Mouse (Mus musculus) limb, embryonic 15.5 days (tissue): Measurements from ENCODE around the gene Cybrd1. TPM values are rescaled to one million over a fixed set of nuclear protein-coding genes. Genes with fewer than 3 reads are reported as not detected.

ENCODE experiments used
- ATAC-seq: fragments of 200-750 bp; cut with Nextera tagmentation; 2 replicates; pipeline ENCODE4 v1.8.0; 2017; ENCODE audit warnings: low read depth, moderate TSS enrichment; ENCODE audit not compliant: insufficient number of reproducible peaks, low FRiP score, low TSS enrichment
- H3K27ac ChIP-seq: fragments of 300-500 bp; sonication (generic); 2 replicates; pipeline ENCODE4 v1.5.1; 2015; ENCODE audit warnings: moderate library complexity, mild to moderate bottlenecking, inconsistent platforms
- H3K27me3 ChIP-seq: fragments of 300-500 bp; sonication (generic); 2 replicates; pipeline ENCODE4 v1.6.1; 2015; ENCODE audit warnings: inconsistent platforms
- H3K36me3 ChIP-seq: fragments of 300-500 bp; sonication (generic); 2 replicates; pipeline ENCODE4 v1.6.1; 2015; ENCODE audit warnings: inconsistent platforms
- H3K4me1 ChIP-seq: fragments of 300-500 bp; sonication (generic); 2 replicates; pipeline ENCODE4 v1.6.1; 2015; ENCODE audit warnings: inconsistent platforms
- H3K4me2 ChIP-seq: fragments of 300-500 bp; sonication (generic); 2 replicates; pipeline ENCODE4 v1.6.1; 2015; ENCODE audit warnings: mild to moderate bottlenecking, inconsistent platforms
- H3K4me3 ChIP-seq: fragments of 300-500 bp; sonication (generic); 2 replicates; pipeline ENCODE4 v1.5.1; 2015; ENCODE audit warnings: mild to moderate bottlenecking, inconsistent platforms
- H3K9ac ChIP-seq: fragments of 300-500 bp; sonication (generic); 2 replicates; pipeline ENCODE4 v1.6.1; 2015; ENCODE audit warnings: inconsistent platforms
- H3K9me3 ChIP-seq: fragments of 300-500 bp; sonication (generic); 2 replicates; pipeline ENCODE4 v1.6.1; 2016; ENCODE audit warnings: inconsistent platforms
- WGBS: fragments of 180-500 bp; shearing (Covaris S2); methylation state at CpG from one replicate; pipeline ENCODE4 v1.1.7; 2015; 5-methylcytosine and 5-hydroxymethylcytosine counted together
- polyA plus RNA-seq: library from polyadenylated mRNA; unstranded; fragments of >200 nt; fragmentation: Nextera tagmentation; extraction: Ambion mirVana; gene quantifications from 2 replicates; pipeline ENCODE4 v1.2.1, GENCODE M21; 2015

The Cybrd1 gene
- polyA plus RNA-seq, 1 experiment from 2014 or later = 9.4 TPM

- Histone ChIP-seq H3K4me1 (0 out of 2 replicates have a peak, but pooled peaks cover 4% of the 10 kb centered on the region), H3K27ac (no peak overlapping the region), H3K4me2 (peak overlapping the region; percentile 6; the same call in 1 of the 2 replicates), H3K9me3 (no peaks in the 10 kb centered on the region), H3K36me3 (no peaks in the 10 kb centered on the region), H3K9ac (no peak overlapping the region), H3K27me3 (no peaks in the 10 kb centered on the region), H3K4me3 (no peak overlapping the region)
- no peak for ATAC-seq
- 27% methylated on average over 8 of the region's 8 CpGs for WGBS
These were observed 63.0 kb downstream of the Cybrd1 start for GRCm38 (mm10) chr2:71180566-71181217.

- Histone ChIP-seq H3K9me3 (no peaks in the 10 kb centered on the region), H3K27ac (no peak overlapping the region), H3K4me2 (no peak overlapping the region), H3K36me3 (no peaks in the 10 kb centered on the region), H3K9ac (no peak overlapping the region), H3K4me3 (no peak overlapping the region), H3K27me3 (0 out of 2 replicates have a peak, but pooled peaks cover 2% of the 10 kb centered on the region), H3K4me1 (peaks cover 10% of the 10 kb centered on the region)
- ATAC-seq = no peak
- WGBS = 63% methylated on average over 3 of the region's 3 CpGs
These were observed 70.2 kb downstream of the Cybrd1 start for GRCm38 (mm10) chr2:71187950-71188349.

- H3K27ac ChIP-seq = no peak overlapping the region
- no peak overlapping the region for H3K4me2 ChIP-seq
- H3K4me3 ChIP-seq = no peak overlapping the region
- 0 out of 2 replicates have a peak, but pooled peaks cover 2% of the 10 kb centered on the region for H3K27me3 ChIP-seq
- no peak overlapping the region for H3K9ac ChIP-seq
- H3K9me3 ChIP-seq = no peaks in the 10 kb centered on the region
- peaks cover 10% of the 10 kb centered on the region for H3K4me1 ChIP-seq
- no peaks in the 10 kb centered on the region for H3K36me3 ChIP-seq
- no peak for ATAC-seq
- WGBS = 46% methylated on average over 2 of the region's 2 CpGs
These were observed 71.1 kb downstream of the Cybrd1 start for GRCm38 (mm10) chr2:71188861-71189260.

- Histone ChIP-seq H3K4me1 (peaks cover 10% of the 10 kb centered on the region), H3K27me3 (0 out of 2 replicates have a peak, but pooled peaks cover 2% of the 10 kb centered on the region), H3K4me2 (peak overlapping the region; percentile 30), H3K9ac (no peak overlapping the region), H3K36me3 (no peaks in the 10 kb centered on the region), H3K9me3 (no peaks in the 10 kb centered on the region), H3K27ac (no peak overlapping the region), H3K4me3 (peak overlapping the region; percentile 1; the same call in 1 of the 2 replicates)
- WGBS = 14% methylated on average over 16 of the region's 16 CpGs
- ATAC-seq = no peak
These were observed 73.9 kb downstream of the Cybrd1 start for GRCm38 (mm10) chr2:71191391-71192194.

- 44% methylated on average over 17 of the region's 17 CpGs for WGBS
- 0 out of 2 replicates have a peak overlapping the region, but pooled peaks have one; percentile 1 for H3K4me3 ChIP-seq
- H3K4me2 ChIP-seq = peak overlapping the region; percentile 30
- H3K27ac ChIP-seq = no peak overlapping the region
- peaks cover 10% of the 10 kb centered on the region for H3K4me1 ChIP-seq
- 0 out of 2 replicates have a peak, but pooled peaks cover 2% of the 10 kb centered on the region for H3K27me3 ChIP-seq
- H3K36me3 ChIP-seq = no peaks in the 10 kb centered on the region
- H3K9ac ChIP-seq = no peak overlapping the region
- no peak for ATAC-seq
- no peaks in the 10 kb centered on the region for H3K9me3 ChIP-seq
These were observed 74.6 kb downstream of the Cybrd1 start for GRCm38 (mm10) chr2:71192195-71192807.

Other genes with a start within 250 kb of the Cybrd1 start
- 27.4 and 29.5 TPM in 2 replicates for gene Dcaf17, start 62.6 kb upstream of the Cybrd1 start, polyA plus RNA-seq
- 13.1 and 13.6 TPM in 2 replicates for gene Mettl8, start 62.3 kb upstream of the Cybrd1 start, polyA plus RNA-seq
- 81.3 and 81.6 TPM in 2 replicates for gene Dync1i2, start 93.8 kb downstream of the Cybrd1 start, polyA plus RNA-seq
- gene Slc25a12, start 249.8 kb downstream of the Cybrd1 start, polyA plus RNA-seq = 33.5 and 42.9 TPM in 2 replicates